In genomic region chr11:29861750-29862397, GRCm38 (mm10) we compare ENCODE assay signal across 10 mouse cellular contexts. TPM values are rescaled to one million over a fixed set of nuclear protein-coding genes. Genes with fewer than 3 reads are reported as not detected.
DNase-seq lines count a peak whose midpoint lies in the region; ATAC-seq and TF ChIP-seq lines count a peak whose summit lies in the region.
"Had no signal": no experiment of that assay in that cellular context is flagged by ENCODE, and none has a peak within 500 bp of the region (broad histone marks: within the 10 kb centered on the region; RNA-seq: fewer than 3 reads in every experiment).

No protein-coding gene starts in this region.

- no peaks in the 10 kb centered on the region for H3K36me3 ChIP-seq in hindbrain, embryonic 10.5 days
- H3K36me3 ChIP-seq in hindbrain, embryonic 12.5 days, result no peaks in the 10 kb centered on the region
- H3K36me3 ChIP-seq in E14TG2a.4 (ENCODE audit: insufficient read depth, low read length), result no peaks in the 10 kb centered on the region
- no peaks in the 10 kb centered on the region for H3K36me3 ChIP-seq in forebrain, embryonic 13.5 days (ENCODE audit: poor library complexity, severe bottlenecking)
- no peaks in the 10 kb centered on the region for H3K36me3 ChIP-seq in midbrain, embryonic 14.5 days (ENCODE audit: control insufficient read depth, insufficient read depth, low read length)
- H3K36me3 ChIP-seq: embryonic facial prominence, embryonic 13.5 days; limb, embryonic 12.5 days had no signal

- H3K4me3 ChIP-seq in hindbrain, embryonic 10.5 days, result no peak overlapping the region
- H3K4me3 ChIP-seq in hindbrain, embryonic 12.5 days, result no peak overlapping the region
- no peak overlapping the region for H3K4me3 ChIP-seq in E14TG2a.4 (replicated peaks; ENCODE audit: low read length)
- H3K4me3 ChIP-seq in forebrain, embryonic 13.5 days, result no peak overlapping the region
- no peak overlapping the region for H3K4me3 ChIP-seq in midbrain, embryonic 14.5 days (replicated peaks; ENCODE audit: low read depth, low read length)
- H3K4me3 ChIP-seq: embryonic facial prominence, embryonic 13.5 days; limb, embryonic 12.5 days had no signal

- H3K9me3 ChIP-seq in hindbrain, embryonic 10.5 days, result no peaks in the 10 kb centered on the region
- H3K9me3 ChIP-seq in hindbrain, embryonic 12.5 days (replicated peaks), result no peaks in the 10 kb centered on the region
- H3K9me3 ChIP-seq in E14TG2a.4 (ENCODE audit: low read length), result no peaks in the 10 kb centered on the region
- no peaks in the 10 kb centered on the region for H3K9me3 ChIP-seq in forebrain, embryonic 13.5 days (replicated peaks)
- no peaks in the 10 kb centered on the region for H3K9me3 ChIP-seq in midbrain, embryonic 14.5 days (ENCODE audit: control insufficient read depth, low read length)
- H3K9me3 ChIP-seq: embryonic facial prominence, embryonic 13.5 days; limb, embryonic 12.5 days had no signal

- no peak overlapping the region for H3K4me2 ChIP-seq in hindbrain, embryonic 12.5 days (replicated peaks)
- no peak overlapping the region for H3K4me2 ChIP-seq in forebrain, embryonic 13.5 days
- no peak overlapping the region for H3K4me2 ChIP-seq in midbrain, embryonic 14.5 days (ENCODE audit: low read length)
- H3K4me2 ChIP-seq: embryonic facial prominence, embryonic 13.5 days; limb, embryonic 12.5 days had no signal

- H3K4me1 ChIP-seq in hindbrain, embryonic 10.5 days (replicated peaks), result peaks cover 3% of the 10 kb centered on the region; the same call in 1 of the 2 replicates
- H3K4me1 ChIP-seq in hindbrain, embryonic 12.5 days, result no peaks in the 10 kb centered on the region
- H3K4me1 ChIP-seq in E14TG2a.4 (replicated peaks; ENCODE audit: low read depth, low read length), result 0 out of 2 replicates have a peak, but pooled peaks cover 4% of the 10 kb centered on the region
- H3K4me1 ChIP-seq in forebrain, embryonic 13.5 days, result peaks cover 12% of the 10 kb centered on the region
- no peaks in the 10 kb centered on the region for H3K4me1 ChIP-seq in midbrain, embryonic 14.5 days (ENCODE audit: control insufficient read depth, insufficient read depth, low read length)
- H3K4me1 ChIP-seq: embryonic facial prominence, embryonic 13.5 days; limb, embryonic 12.5 days had no signal

- DNase-seq in hindbrain, embryonic 10.5 days (ENCODE audit: low spot score), result peak; percentile 20
- DNase-seq in c-Kit-positive CD71-negative TER-119-negative erythroid progenitor cells, embryonic 14.5 days (ENCODE audit: low read depth), result peak; percentile 19
- DNase-seq in layer of hippocampus, postnatal 14 days (ENCODE audit: low spot score in 2 of 2), result peak; percentile 44 to 74
- DNase-seq in midbrain, embryonic 14.5 days, result peak; percentile 77
- DNase-seq in thymus, postnatal 25 days, result peak; percentile 23

- ATAC-seq in hindbrain, embryonic 12.5 days (ENCODE audit: low FRiP score), result no peak
- ATAC-seq in forebrain, embryonic 13.5 days, result peak; percentile 79
- no peak for ATAC-seq in midbrain, embryonic 14.5 days (ENCODE audit: low FRiP score, low TSS enrichment)

- no peaks in the 10 kb centered on the region for H3K27me3 ChIP-seq in hindbrain, embryonic 10.5 days (ENCODE audit: insufficient read depth, poor library complexity, severe bottlenecking)
- H3K27me3 ChIP-seq in hindbrain, embryonic 12.5 days, result no peaks in the 10 kb centered on the region
- no peaks in the 10 kb centered on the region for H3K27me3 ChIP-seq in E14TG2a.4 (ENCODE audit: insufficient read depth, low read length)
- H3K27me3 ChIP-seq in forebrain, embryonic 13.5 days, result no peaks in the 10 kb centered on the region
- no peaks in the 10 kb centered on the region for H3K27me3 ChIP-seq in midbrain, embryonic 14.5 days (ENCODE audit: control insufficient read depth, insufficient read depth, low read length)
- H3K27me3 ChIP-seq: embryonic facial prominence, embryonic 13.5 days; limb, embryonic 12.5 days had no signal

- 41% methylated on average over 2 of the region's 2 CpGs for WGBS in hindbrain, embryonic 10.5 days
- WGBS in hindbrain, embryonic 12.5 days, result 48% methylated on average over 2 of the region's 2 CpGs
- WGBS in forebrain, embryonic 13.5 days, result 23% methylated on average over 2 of the region's 2 CpGs
- WGBS in midbrain, embryonic 14.5 days, result 43% methylated on average over 2 of the region's 2 CpGs

- TF ChIP-seq CTCF in E14TG2a.4 (conservative IDR thresholded peaks at IDR 0.05; ENCODE audit: low read length), result peak; percentile 72

- H3K27ac ChIP-seq in hindbrain, embryonic 10.5 days, result no peak overlapping the region
- H3K27ac ChIP-seq in hindbrain, embryonic 12.5 days, result no peak overlapping the region
- H3K27ac ChIP-seq in forebrain, embryonic 13.5 days, result no peak overlapping the region
- H3K27ac ChIP-seq in midbrain, embryonic 14.5 days (replicated peaks; ENCODE audit: low read depth, low read length), result no peak overlapping the region
- H3K27ac ChIP-seq: embryonic facial prominence, embryonic 13.5 days; limb, embryonic 12.5 days had no signal

- no peak overlapping the region for H3K9ac ChIP-seq in hindbrain, embryonic 12.5 days
- H3K9ac ChIP-seq in forebrain, embryonic 13.5 days, result no peak overlapping the region
- no peak overlapping the region for H3K9ac ChIP-seq in midbrain, embryonic 14.5 days (replicated peaks; ENCODE audit: low read length)
- H3K9ac ChIP-seq: embryonic facial prominence, embryonic 13.5 days; limb, embryonic 12.5 days had no signal

RNA-seq across cellular contexts. Expression of gene 4931440F15Rik, which starts 36.4 kb away (rescaled TPM):
- 0.07 and 0.13 TPM in 2 replicates for polyA plus RNA-seq in hindbrain, embryonic 10.5 days (2016; fragmentation: Nextera tagmentation; extraction: Ambion mirVana)
- polyA plus RNA-seq in hindbrain, embryonic 12.5 days (2016; fragmentation: Nextera tagmentation; extraction: Ambion mirVana), result 0.07 and 0.39 TPM in 2 replicates
- polyA plus RNA-seq in forebrain, embryonic 13.5 days (2015; fragmentation: Nextera tagmentation; extraction: Ambion mirVana), result 0.28 and 0.30 TPM in 2 replicates
- 1 to 10 TPM; 2.3 to 3.1 TPM for total RNA-seq in layer of hippocampus, postnatal 14 days (2021)
- polyA plus RNA-seq in midbrain, embryonic 14.5 days (2014; fragmentation: Nextera tagmentation; extraction: Ambion mirVana), result 0.58 and 0.67 TPM in 2 replicates

Comparison
In these comparisons a context has a peak if more than half of its experiments do, and no peak if none do; other contexts are left out.
1. DNase-seq: peak in every context shown above with its lines; median percentile 77 in midbrain, embryonic 14.5 days; 59 in layer of hippocampus, postnatal 14 days; 23 in thymus, postnatal 25 days; 20 in hindbrain, embryonic 10.5 days; 19 in c-Kit-positive CD71-negative TER-119-negative erythroid progenitor cells, embryonic 14.5 days.